Mouse (Mus musculus) small intestine, adult 2 months (tissue): ENCODE data around the gene Slc17a1.

Experiments used
- CTCF ChIP-seq: fragments of 200-500 bp; IDR thresholded peaks from 2 replicates; pipeline ENCODE4 v1.5.1; 2012; ENCODE audit warnings: low read depth, mild to moderate bottlenecking, control low read depth, inconsistent platforms, low read length, moderate library complexity, mixed read lengths; ENCODE audit not compliant: insufficient replicate concordance, insufficient read length; ENCODE audit errors: extremely low read depth
- POLR2A ChIP-seq: fragments of 200-500 bp; IDR thresholded peaks from 2 replicates; pipeline ENCODE4 v1.6.1; 2012; ENCODE audit warnings: low read depth, mild to moderate bottlenecking, control low read depth, inconsistent platforms, low read length, moderate library complexity

GRCm38 (mm10) chr13:23849299-23849698, 18.3 kb upstream of the Slc17a1 start:
- TF ChIP-seq CTCF (no peak), POLR2A (no peak)
